ENCODE assay signal across 10 mouse cellular contexts in the genomic region with DNA sequence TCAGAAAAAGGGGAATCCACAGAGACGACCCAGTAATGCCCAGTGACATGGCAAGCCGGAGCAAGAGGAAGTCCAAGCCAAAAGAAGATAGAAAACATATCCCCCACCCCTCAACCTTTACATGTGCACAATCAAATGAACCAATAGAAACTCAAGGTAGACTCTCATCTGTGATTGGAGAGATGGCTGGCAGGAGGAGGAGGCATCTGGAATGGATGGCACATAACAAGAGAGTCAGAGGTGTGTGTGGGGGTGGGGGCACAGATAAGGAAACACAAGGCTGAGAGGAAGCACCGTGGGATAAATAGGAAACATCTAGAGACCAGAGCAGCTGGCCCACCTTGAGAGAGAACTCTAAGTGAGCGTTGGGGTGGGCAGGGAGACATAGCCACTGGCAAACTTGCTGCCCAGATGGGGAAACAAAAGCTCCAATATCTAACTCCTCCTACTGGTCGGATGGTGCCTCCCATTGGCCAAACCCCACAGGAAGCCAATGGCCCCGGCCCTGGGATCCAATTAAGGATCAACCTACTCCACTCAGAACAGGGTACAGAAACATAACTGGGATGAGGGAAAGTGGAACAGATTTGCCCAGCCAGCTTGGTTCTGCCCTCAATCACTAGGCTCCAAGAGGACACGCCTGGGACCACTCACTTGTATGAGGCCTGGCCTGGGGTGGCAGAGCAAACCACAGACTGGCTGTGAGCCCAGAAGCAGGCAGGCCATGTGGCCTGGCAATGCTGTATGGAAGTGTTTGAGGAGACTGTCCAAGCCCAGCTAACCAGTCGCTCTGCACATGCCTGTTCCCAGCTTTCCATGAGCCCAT.
DNase-seq lines count a peak whose midpoint lies in the region; ATAC-seq and TF ChIP-seq lines count a peak whose summit lies in the region.
"Had no signal": no experiment of that assay in that cellular context is flagged by ENCODE, and none has a peak within 500 bp of the region (broad histone marks: within the 10 kb centered on the region; RNA-seq: fewer than 3 reads in every experiment).

No protein-coding gene starts in this region.

- H3K9ac ChIP-seq in forebrain, embryonic 14.5 days (ENCODE audit: low read length) = no peak overlapping the region
- no peak overlapping the region for H3K9ac ChIP-seq in forebrain, embryonic 12.5 days
- H3K9ac ChIP-seq in lung, embryonic 14.5 days = no peak overlapping the region

- no peak overlapping the region for H3K4me2 ChIP-seq in forebrain, embryonic 14.5 days (ENCODE audit: low read length)
- H3K4me2 ChIP-seq in forebrain, embryonic 12.5 days = no peak overlapping the region
- no peak overlapping the region for H3K4me2 ChIP-seq in lung, embryonic 14.5 days

- 0 out of 2 replicates have a peak, but pooled peaks cover 8% of the 10 kb centered on the region for H3K27me3 ChIP-seq in forebrain, embryonic 14.5 days (replicated peaks; ENCODE audit: control insufficient read depth, insufficient read depth, low read length)
- H3K27me3 ChIP-seq in forebrain, embryonic 12.5 days = peaks cover 80% of the 10 kb centered on the region
- H3K27me3 ChIP-seq in lung, embryonic 14.5 days (ENCODE audit: insufficient read depth, low read length) = 0 out of 2 replicates have a peak, but pooled peaks cover 8% of the 10 kb centered on the region

- peaks cover 10% of the 10 kb centered on the region for H3K4me1 ChIP-seq in forebrain, embryonic 14.5 days (ENCODE audit: control insufficient read depth, insufficient read depth, low read length)
- H3K4me1 ChIP-seq in forebrain, embryonic 12.5 days = peaks cover 37% of the 10 kb centered on the region
- peaks cover 4% of the 10 kb centered on the region; the same call in 1 of the 2 replicates for H3K4me1 ChIP-seq in lung, embryonic 14.5 days (ENCODE audit: insufficient read depth)

- peak; percentile 43 for DNase-seq in forebrain, embryonic 14.5 days (ENCODE audit: low spot score)
- DNase-seq in lung, embryonic 14.5 days = peak; percentile 53
- no peak for DNase-seq in lung, postnatal 10 days
- peak; percentile 37 to 42 for DNase-seq in cerebellum, postnatal 36 days
- peak; percentile 11 for DNase-seq in naive thymus-derived CD4-positive, alpha-beta T cell, adult 2 months (ENCODE audit: low read depth)
- no peak for DNase-seq in frontal cortex, postnatal 10 days (ENCODE audit: low spot score in 2 of 2)
- DNase-seq: gastrocnemius, postnatal 36 days; thymus, adult 2 months had no signal

- no peak overlapping the region for H3K27ac ChIP-seq in forebrain, embryonic 14.5 days (ENCODE audit: low read depth, low read length)
- no peak overlapping the region for H3K27ac ChIP-seq in forebrain, embryonic 12.5 days
- H3K27ac ChIP-seq in lung, embryonic 14.5 days (ENCODE audit: low read depth) = no peak overlapping the region; the same call in 1 of the 2 replicates

- no peak for ATAC-seq in forebrain, embryonic 14.5 days
- no peak for ATAC-seq in forebrain, embryonic 12.5 days (ENCODE audit: low FRiP score)
- ATAC-seq in lung, embryonic 14.5 days (ENCODE audit: insufficient read depth) = 0 out of 2 replicates have a peak, but pooled peaks have one; percentile 18
- ATAC-seq in erythroid progenitor cell, adult 5-6 weeks (replicated peaks; ENCODE audit: low FRiP score, poor library complexity, severe bottlenecking) = no peak

- H3K36me3 ChIP-seq in forebrain, embryonic 14.5 days (ENCODE audit: control insufficient read depth, insufficient read depth, low read length) = no peaks in the 10 kb centered on the region
- no peaks in the 10 kb centered on the region for H3K36me3 ChIP-seq in forebrain, embryonic 12.5 days (replicated peaks)
- H3K36me3 ChIP-seq in lung, embryonic 14.5 days (ENCODE audit: insufficient read depth) = no peaks in the 10 kb centered on the region

- H3K9me3 ChIP-seq in forebrain, embryonic 14.5 days (replicated peaks; ENCODE audit: control insufficient read depth, low read length) = no peaks in the 10 kb centered on the region
- no peaks in the 10 kb centered on the region for H3K9me3 ChIP-seq in forebrain, embryonic 12.5 days
- no peaks in the 10 kb centered on the region for H3K9me3 ChIP-seq in lung, embryonic 14.5 days (ENCODE audit: low read depth, low read length)

- WGBS in forebrain, embryonic 14.5 days = 49% methylated on average over 8 of the region's 8 CpGs
- WGBS in forebrain, embryonic 12.5 days = 45% methylated on average over 8 of the region's 8 CpGs
- WGBS in lung, embryonic 14.5 days = 45% methylated on average over 8 of the region's 8 CpGs

- no peak for TF ChIP-seq CTCF in lung, embryonic 14.5 days (IDR thresholded peaks at IDR 0.05; ENCODE audit: low read depth)

- no peak overlapping the region for H3K4me3 ChIP-seq in forebrain, embryonic 14.5 days (ENCODE audit: low read depth, low read length)
- no peak overlapping the region for H3K4me3 ChIP-seq in forebrain, embryonic 12.5 days (replicated peaks)
- no peak overlapping the region for H3K4me3 ChIP-seq in lung, embryonic 14.5 days (ENCODE audit: low read depth, low read length)

Comparison
In these comparisons a context has a peak if more than half of its experiments do, and no peak if none do; other contexts are left out.
1. DNase-seq: peak in forebrain, embryonic 14.5 days (single experiment), lung, embryonic 14.5 days (single experiment), cerebellum, postnatal 36 days (2 of 2) and naive thymus-derived CD4-positive, alpha-beta T cell, adult 2 months (single experiment); none in lung, postnatal 10 days (single experiment) and frontal cortex, postnatal 10 days (0 of 2).